ENCODE assay signal across 8 mouse cellular contexts in the genomic region with DNA sequence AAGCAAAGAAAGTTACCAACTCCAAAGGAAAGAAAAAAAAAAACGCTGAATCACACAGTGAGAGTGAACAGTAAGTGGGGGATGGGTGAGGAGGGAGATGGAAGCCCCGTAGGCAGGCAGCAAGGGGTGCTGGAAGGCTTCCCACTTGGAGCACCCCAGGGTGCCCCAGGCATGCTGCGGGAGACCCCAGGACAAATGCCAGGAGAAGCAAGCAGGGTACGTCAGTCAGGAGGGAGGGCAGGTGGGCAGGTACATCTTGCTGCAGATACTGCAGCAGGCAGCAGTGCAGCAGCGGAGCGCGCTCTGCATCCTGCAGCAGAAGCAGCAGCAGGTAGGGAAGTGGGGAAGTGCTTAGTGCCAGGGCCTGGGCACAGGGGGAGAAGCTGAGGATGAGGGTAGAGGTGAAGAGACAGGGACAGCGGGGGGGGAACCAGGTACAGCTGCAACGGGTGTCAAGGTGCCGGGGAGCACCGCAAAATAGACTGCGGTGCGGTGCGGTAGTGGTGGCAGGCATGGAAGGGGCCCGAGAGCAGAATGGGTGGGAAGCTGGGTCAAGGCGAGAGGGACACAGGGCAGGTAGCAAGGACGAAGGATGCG. TPM values are rescaled to one million over a fixed set of nuclear protein-coding genes. Genes with fewer than 3 reads are reported as not detected.
DNase-seq lines count a peak whose midpoint lies in the region; ATAC-seq and TF ChIP-seq lines count a peak whose summit lies in the region.

A gene (plus strand): TSS at position 280 of the 597 bp plus-strand sequence.

- WGBS in lung, postnatal 0 days = 4% methylated on average over 18 of the region's 18 CpGs
- WGBS in forebrain, embryonic 14.5 days = 1% methylated on average over 18 of the region's 18 CpGs
- 3% methylated on average over 18 of the region's 18 CpGs for WGBS in neural tube, embryonic 14.5 days

- ATAC-seq in CD4-positive, CD25-positive, alpha-beta regulatory T cell, adult 4 months = no peak
- ATAC-seq in lung, postnatal 0 days = no peak
- no peak for ATAC-seq in forebrain, embryonic 14.5 days
- ATAC-seq in neural tube, embryonic 14.5 days (ENCODE audit: low read depth) = 0 out of 2 replicates have a peak, but pooled peaks have one; percentile 1

- TF ChIP-seq CTCF in lung, postnatal 0 days (IDR thresholded peaks at IDR 0.05) = no peak

- intact Hi-C loops in left cerebral cortex, postnatal 36 days (cut with DNase I) = loop anchor here (2.0 to 5.0 kb wide), 3 partner anchors 14 to 129 kb away; no protein-coding TSS in a partner anchor

- H3K36me3 ChIP-seq in lung, postnatal 0 days (ENCODE audit: insufficient read depth, low read length) = no peaks in the 10 kb centered on the region
- H3K36me3 ChIP-seq in forebrain, embryonic 14.5 days (ENCODE audit: control insufficient read depth, insufficient read depth, low read length) = no peaks in the 10 kb centered on the region
- H3K36me3 ChIP-seq in neural tube, embryonic 14.5 days (ENCODE audit: control insufficient read depth, insufficient read depth, low read length) = no peaks in the 10 kb centered on the region

- no peaks in the 10 kb centered on the region for H3K27me3 ChIP-seq in lung, postnatal 0 days (replicated peaks; ENCODE audit: insufficient read depth, low read length)
- no peaks in the 10 kb centered on the region for H3K27me3 ChIP-seq in forebrain, embryonic 14.5 days (replicated peaks; ENCODE audit: control insufficient read depth, insufficient read depth, low read length)
- H3K27me3 ChIP-seq in neural tube, embryonic 14.5 days (ENCODE audit: control insufficient read depth, insufficient read depth, low read length) = peaks cover 3% of the 10 kb centered on the region; the same call in 1 of the 2 replicates

- peak; percentile 41 for DNase-seq in CD4-positive, CD25-positive, alpha-beta regulatory T cell, adult 2 months (ENCODE audit: low read depth, low spot score)
- DNase-seq in lung, postnatal 0 days (ENCODE audit: low spot score) = no peak
- no peak for DNase-seq in lung, adult 18-20 months
- DNase-seq in forebrain, embryonic 14.5 days (ENCODE audit: low spot score) = peak; percentile 11
- no peak for DNase-seq in left cerebral cortex, postnatal 36 days (ENCODE audit: low spot score in 2 of 2)
- no peak for DNase-seq in gastrocnemius, postnatal 4 days (ENCODE audit: low spot score in 2 of 2)

- 0 out of 2 replicates have a peak, but pooled peaks cover 3% of the 10 kb centered on the region for H3K9me3 ChIP-seq in lung, postnatal 0 days (ENCODE audit: low read length)
- H3K9me3 ChIP-seq in forebrain, embryonic 14.5 days (replicated peaks; ENCODE audit: control insufficient read depth, low read length) = no peaks in the 10 kb centered on the region
- H3K9me3 ChIP-seq in neural tube, embryonic 14.5 days (ENCODE audit: control insufficient read depth, low read length) = no peaks in the 10 kb centered on the region; the same call in 1 of the 2 replicates

- peak within 1 kb of the TSS; percentile 77 for H3K4me3 ChIP-seq in lung, postnatal 0 days (ENCODE audit: low read depth, low read length)
- H3K4me3 ChIP-seq in forebrain, embryonic 14.5 days (ENCODE audit: low read depth, low read length) = peak within 1 kb of the TSS; percentile 68
- H3K4me3 ChIP-seq in neural tube, embryonic 14.5 days (ENCODE audit: low read depth, low read length) = peak within 1 kb of the TSS; percentile 74

- peak within 1 kb of the TSS; percentile 81 for H3K4me2 ChIP-seq in lung, postnatal 0 days (replicated peaks; ENCODE audit: low read depth, low read length)
- H3K4me2 ChIP-seq in forebrain, embryonic 14.5 days (ENCODE audit: low read length) = peak within 1 kb of the TSS; percentile 85
- H3K4me2 ChIP-seq in neural tube, embryonic 14.5 days (ENCODE audit: low read depth, low read length) = peak within 1 kb of the TSS; percentile 85

- 0 out of 2 replicates have a peak, but pooled peaks cover 3% of the 10 kb centered on the region for H3K4me1 ChIP-seq in lung, postnatal 0 days (ENCODE audit: insufficient read depth, low read depth, low read length)
- H3K4me1 ChIP-seq in forebrain, embryonic 14.5 days (ENCODE audit: control insufficient read depth, insufficient read depth, low read length) = peaks cover 14% of the 10 kb centered on the region
- peaks cover 17% of the 10 kb centered on the region for H3K4me1 ChIP-seq in neural tube, embryonic 14.5 days (ENCODE audit: control insufficient read depth, insufficient read depth, low read length)

- no peak within 1 kb of the TSS for H3K27ac ChIP-seq in lung, postnatal 0 days (ENCODE audit: low read length)
- 0 out of 2 replicates have a peak within 1 kb of the TSS, but pooled peaks have one; percentile 83 for H3K27ac ChIP-seq in forebrain, embryonic 14.5 days (ENCODE audit: low read depth, low read length)
- H3K27ac ChIP-seq in neural tube, embryonic 14.5 days (ENCODE audit: low read depth, low read length) = peak within 1 kb of the TSS; percentile 88

- TF ChIP-seq EP300 in lung, postnatal 0 days (IDR thresholded peaks at IDR 0.05) = no peak

- H3K9ac ChIP-seq in lung, postnatal 0 days (replicated peaks; ENCODE audit: low read depth) = peak within 1 kb of the TSS; percentile 58; the same call in 1 of the 2 replicates
- peak within 1 kb of the TSS; percentile 86 for H3K9ac ChIP-seq in forebrain, embryonic 14.5 days (ENCODE audit: low read length)
- peak within 1 kb of the TSS; percentile 86 for H3K9ac ChIP-seq in neural tube, embryonic 14.5 days (replicated peaks; ENCODE audit: low read depth, low read length)

RNA-seq across cellular contexts. Expression of the gene that starts here (rescaled TPM):
- polyA plus RNA-seq in CD4-positive, CD25-positive, alpha-beta regulatory T cell, adult 4 months (2017; shearing (Covaris generic)) = under 1 TPM in 1 of 2 experiments, not detected in 1; 0.30 TPM
- 0.75 and 0.95 TPM in 2 replicates for polyA plus RNA-seq in lung, postnatal 0 days (2015; fragmentation: Nextera tagmentation; extraction: Ambion mirVana)
- polyA plus RNA-seq in forebrain, embryonic 14.5 days (2014; fragmentation: Nextera tagmentation; extraction: Ambion mirVana) = 3.6 and 4.4 TPM in 2 replicates
- 10 to 100 TPM; 18.2 to 20.3 TPM for total RNA-seq in left cerebral cortex, postnatal 36 days (2021)
- 4.2 and 4.8 TPM in 2 replicates for polyA plus RNA-seq in neural tube, embryonic 14.5 days (2014; fragmentation: Nextera tagmentation; extraction: Ambion mirVana)
- 1 to 10 TPM; 2.0 to 2.5 TPM for total RNA-seq in gastrocnemius, postnatal 4 days (2021)

Comparison
In these comparisons a context has a peak if more than half of its experiments do, and no peak if none do; other contexts are left out.
1. RNA of the gene that starts here (total RNA-seq): 18.2 to 20.3 TPM in left cerebral cortex, postnatal 36 days; 2.0 to 2.5 TPM in gastrocnemius, postnatal 4 days; every median in the first group is over 4 times any median in the second.
2. DNase-seq: peak in CD4-positive, CD25-positive, alpha-beta regulatory T cell, adult 2 months (single experiment) and forebrain, embryonic 14.5 days (single experiment); none in lung, postnatal 0 days (single experiment), lung, adult 18-20 months (0 of 2), left cerebral cortex, postnatal 36 days (0 of 2) and gastrocnemius, postnatal 4 days (0 of 2).
3. Peak in every context shown above with its lines, with median percentiles within 50 percentile points of each other: H3K4me2 ChIP-seq, H3K4me3 ChIP-seq and H3K9ac ChIP-seq.